Mouse (Mus musculus) granulocyte monocyte progenitor cell, adult 5-6 weeks (primary cell): ENCODE results near the gene Gtf2ird1. TPM values are rescaled to one million over a fixed set of nuclear protein-coding genes. Genes with fewer than 3 reads are reported as not detected.
"Not testable (repeated sequence)": the region's sequence is repeated elsewhere in the genome, so short reads cannot be mapped to it uniquely, and the experiment has no call there.

ENCODE experiments used
- ATAC-seq: replicated peaks from 2 replicates; pipeline ENCODE4 v1.8.0; 2016; ENCODE audit warnings: mild to moderate bottlenecking, moderate TSS enrichment, inconsistent platforms; ENCODE audit not compliant: poor library complexity, severe bottlenecking
- total RNA-seq, 2 experiments: library from RNA; stranded (forward) in 1 of 2; stranded (reverse) in 1 of 2; fragments of 200-712, 200-1000 nt in 1 of 2; fragments of >200 nt in 1 of 2; fragmentation: Nextera tagmentation in 1 of 2; gene quantifications; 2 replicates each; pipeline ENCODE4 v1.2.3; 2014 to 2017

Gtf2ird1 gene
- total RNA-seq (2014; fragmentation: Nextera tagmentation), result 28.2 and 43.1 TPM in 2 replicates
- 9.5 and 14.0 TPM in 2 replicates for total RNA-seq (2017)

- peak; percentile 67 for ATAC-seq
These were observed at the start of gene Gtf2ird1 for GRCm38 (mm10) chr5:134456503-134456962. Gene Gtf2ird1 (minus strand): TSS chr5:134456716.

- no peak for ATAC-seq
These were observed 49.3 kb upstream of the Gtf2ird1 start for GRCm38 (mm10) chr5:134505810-134506292.

GRCm38 (mm10) chr5:134502591-134502990 is 46.1 kb upstream of the Gtf2ird1 start:
- no peak for ATAC-seq

GRCm38 (mm10) chr5:134501453-134501852 is 44.9 kb upstream of the Gtf2ird1 start:
- no peak for ATAC-seq

- ATAC-seq, result no peak
These were observed 44.2 kb upstream of the Gtf2ird1 start for GRCm38 (mm10) chr5:134500681-134501080.

- ATAC-seq, result peak; percentile 93
These were observed 43.5 kb upstream of the Gtf2ird1 start for GRCm38 (mm10) chr5:134500062-134500461.

GRCm38 (mm10) chr5:134497026-134497425 is 40.5 kb upstream of the Gtf2ird1 start:
- no peak for ATAC-seq

GRCm38 (mm10) chr5:134495796-134496195 is 39.3 kb upstream of the Gtf2ird1 start:
- no peak for ATAC-seq

GRCm38 (mm10) chr5:134494142-134494541 is 37.6 kb upstream of the Gtf2ird1 start:
- peak; percentile 68 for ATAC-seq

- ATAC-seq, result no peak
These were observed 36.4 kb upstream of the Gtf2ird1 start for GRCm38 (mm10) chr5:134492956-134493355.

- peak; percentile 84 for ATAC-seq
These were observed 35.3 kb upstream of the Gtf2ird1 start for GRCm38 (mm10) chr5:134491712-134492417.

- ATAC-seq, result no peak
These were observed 34.7 kb upstream of the Gtf2ird1 start for GRCm38 (mm10) chr5:134491206-134491605.

GRCm38 (mm10) chr5:134490465-134490864 is 33.9 kb upstream of the Gtf2ird1 start:
- no peak for ATAC-seq

GRCm38 (mm10) chr5:134489583-134489982 is 33.1 kb upstream of the Gtf2ird1 start:
- peak; percentile 55 for ATAC-seq

- ATAC-seq, result no peak
These were observed 32.1 kb upstream of the Gtf2ird1 start for GRCm38 (mm10) chr5:134488596-134488995.

- ATAC-seq, result no peak
These were observed 31.5 kb upstream of the Gtf2ird1 start for GRCm38 (mm10) chr5:134488042-134488441.

GRCm38 (mm10) chr5:134485900-134486665 is 29.6 kb upstream of the Gtf2ird1 start:
- peak; percentile 77 for ATAC-seq

GRCm38 (mm10) chr5:134485183-134485730 is 28.7 kb upstream of the Gtf2ird1 start:
- ATAC-seq, result no peak

- ATAC-seq, result no peak
These were observed 26.8 kb upstream of the Gtf2ird1 start for GRCm38 (mm10) chr5:134483291-134483690.

- no peak for ATAC-seq
These were observed 25.8 kb upstream of the Gtf2ird1 start for GRCm38 (mm10) chr5:134482331-134482730.

GRCm38 (mm10) chr5:134478886-134479285 is 22.4 kb upstream of the Gtf2ird1 start:
- ATAC-seq, result not testable (repeated sequence)
